Mouse (Mus musculus) MEL (cell line): ENCODE data around the gene Cemip2. TPM values are rescaled to one million over a fixed set of nuclear protein-coding genes. Genes with fewer than 3 reads are reported as not detected.

ENCODE experiments used
- DNase-seq: peaks from one replicate; pipeline ENCODE4 v3.0.0; 2011; ENCODE audit warnings: low read depth, low spot score
- H3K27ac ChIP-seq: 2 replicates; pipeline ENCODE4 v1.5.1; 2012; ENCODE audit warnings: low read depth, mild to moderate bottlenecking, control low read depth, low read length, moderate library complexity; ENCODE audit not compliant: control insufficient read depth
- H3K27me3 ChIP-seq, 2 experiments: fragments of 150-350 bp in 1 of 2; sonication (generic) in 1 of 2; 2 replicates each; pipeline ENCODE4 v1.6.1; 2012; ENCODE audit warnings: low read length in 2 of 2, mild to moderate bottlenecking in 2 of 2, improper control_type of control experiment in 1 of 2, moderate library complexity in 1 of 2; ENCODE audit not compliant: insufficient read depth in 2 of 2, control insufficient read depth in 1 of 2
- H3K36me3 ChIP-seq, 2 experiments: 2 replicates each; pipeline ENCODE4 v1.6.1; 2012 to 2014; ENCODE audit warnings: low read length in 2 of 2, improper control_type of control experiment in 1 of 2, inconsistent platforms in 1 of 2, mild to moderate bottlenecking in 1 of 2; ENCODE audit not compliant: insufficient read depth in 2 of 2, control insufficient read depth in 1 of 2
- H3K4me1 ChIP-seq, 2 experiments: fragments of 150-350 bp in 1 of 2; sonication (generic) in 1 of 2; 2 replicates each; pipeline ENCODE4 v1.6.1; 2012; ENCODE audit warnings: low read length in 2 of 2, improper control_type of control experiment in 1 of 2, mild to moderate bottlenecking in 1 of 2; ENCODE audit not compliant: insufficient read depth in 2 of 2, control insufficient read depth in 1 of 2
- H3K4me3 ChIP-seq, 2 experiments: fragments of 150-350 bp in 1 of 2; sonication (generic) in 1 of 2; 2 replicates each; pipeline ENCODE4 v1.5.1; 2012; ENCODE audit warnings: low read depth in 2 of 2, low read length in 2 of 2, mild to moderate bottlenecking in 2 of 2, moderate library complexity in 2 of 2, control low read depth in 1 of 2, improper control_type of control experiment in 1 of 2; ENCODE audit not compliant: control insufficient read depth in 1 of 2, insufficient read depth in 1 of 2
- H3K79me2 ChIP-seq: 2 replicates; pipeline ENCODE4 v1.6.1; 2012; ENCODE audit warnings: mild to moderate bottlenecking, low read length, moderate library complexity; ENCODE audit not compliant: control insufficient read depth, poor library complexity, insufficient read depth
- H3K9ac ChIP-seq: 2 replicates; pipeline ENCODE4 v1.6.1; 2012; ENCODE audit warnings: low read depth, mild to moderate bottlenecking, control low read depth, low read length, moderate library complexity; ENCODE audit not compliant: control insufficient read depth, poor library complexity, severe bottlenecking
- H3K9me3 ChIP-seq: fragments of 150-350 bp; sonication (generic); replicated peaks from 2 replicates; pipeline ENCODE4 v1.6.1; 2012; ENCODE audit warnings: mild to moderate bottlenecking, low read length, improper control_type of control experiment, moderate library complexity; ENCODE audit not compliant: insufficient read depth
- BHLHE40 ChIP-seq: IDR thresholded peaks from 2 replicates; pipeline ENCODE4 v1.6.1; 2012; ENCODE audit warnings: low read depth, mild to moderate bottlenecking, inconsistent platforms, low read length, improper control_type of control experiment, borderline replicate concordance
- EP300 ChIP-seq, 2 experiments: IDR thresholded peaks; 2 replicates each; pipeline ENCODE4 v1.6.1; 2011; ENCODE audit warnings: improper control_type of control experiment in 2 of 2, low read length in 2 of 2, low read depth in 1 of 2, mild to moderate bottlenecking in 1 of 2
- GATA1 ChIP-seq: IDR thresholded peaks from 2 replicates; pipeline ENCODE4 v1.6.1; 2011; ENCODE audit warnings: low read depth, low read length, improper control_type of control experiment
- HCFC1 ChIP-seq: IDR thresholded peaks from 2 replicates; pipeline ENCODE4 v1.6.1; 2012; ENCODE audit warnings: low read depth, mild to moderate bottlenecking, inconsistent platforms, low read length, improper control_type of control experiment, moderate library complexity
- MAFK ChIP-seq: IDR thresholded peaks from 2 replicates; pipeline ENCODE4 v1.6.1; 2011; ENCODE audit warnings: low read depth, mild to moderate bottlenecking, low read length, improper control_type of control experiment, borderline replicate concordance
- MEF2A ChIP-seq: IDR thresholded peaks from 2 replicates; pipeline ENCODE4 v1.6.1; 2014; ENCODE audit warnings: low read depth, mild to moderate bottlenecking, inconsistent platforms, low read length, improper control_type of control experiment; ENCODE audit not compliant: poor library complexity, insufficient replicate concordance, severe bottlenecking; ENCODE audit errors: extremely low read depth
- MYB ChIP-seq: IDR thresholded peaks from 2 replicates; pipeline ENCODE4 v1.6.1; 2011; ENCODE audit warnings: mild to moderate bottlenecking, low read depth, low read length, improper control_type of control experiment
- NELFE ChIP-seq: IDR thresholded peaks from 2 replicates; pipeline ENCODE4 v1.6.1; 2011; ENCODE audit warnings: low read depth, low read length, improper control_type of control experiment
- RCOR1 ChIP-seq: IDR thresholded peaks from 2 replicates; pipeline ENCODE4 v1.6.1; 2012; ENCODE audit warnings: low read depth, mild to moderate bottlenecking, inconsistent platforms, low read length, improper control_type of control experiment
- TAL1 ChIP-seq: IDR thresholded peaks from 2 replicates; pipeline ENCODE4 v1.6.1; 2012; ENCODE audit warnings: mild to moderate bottlenecking, inconsistent platforms, low read length, moderate library complexity, mixed read lengths
- UBTF ChIP-seq: IDR thresholded peaks from 2 replicates; pipeline ENCODE4 v1.6.1; 2012; ENCODE audit warnings: low read depth, mild to moderate bottlenecking, inconsistent platforms, low read length, improper control_type of control experiment, moderate library complexity, borderline replicate concordance; ENCODE audit not compliant: insufficient read depth
- USF1 ChIP-seq: IDR thresholded peaks from 2 replicates; pipeline ENCODE4 v1.6.1; 2014; ENCODE audit warnings: low read depth, mild to moderate bottlenecking, inconsistent platforms, low read length, improper control_type of control experiment, moderate library complexity
- ZMIZ1 ChIP-seq: IDR thresholded peaks from 2 replicates; pipeline ENCODE4 v1.6.1; 2012; ENCODE audit warnings: low read depth, mild to moderate bottlenecking, inconsistent platforms, low read length, improper control_type of control experiment, moderate library complexity
- polyA plus RNA-seq, 2 experiments: library from polyadenylated mRNA; stranded (reverse) in 1 of 2; unstranded in 1 of 2; fragments of >175 nt in 1 of 2; fragments of >200 nt in 1 of 2; gene quantifications; 2 replicates each; pipeline versions ENCODE4 v1.2.1 to v1.2.4; 2012; ENCODE audit warnings: low replicate concordance in 2 of 2, low read depth in 1 of 2; ENCODE audit not compliant: insufficient read length in 2 of 2, insufficient read depth in 1 of 2, missing spikeins in 1 of 2
- total RNA-seq: library from RNA; depleted of rRNA; stranded (reverse); fragments of 300-350 nt; gene quantifications from 2 replicates; pipeline ENCODE4 v1.2.3, GENCODE M21; 2012

Cemip2 gene
- total and polyA plus RNA-seq, 3 experiments: 5.0 to 5.9 TPM; not detected in 1

DNA sequence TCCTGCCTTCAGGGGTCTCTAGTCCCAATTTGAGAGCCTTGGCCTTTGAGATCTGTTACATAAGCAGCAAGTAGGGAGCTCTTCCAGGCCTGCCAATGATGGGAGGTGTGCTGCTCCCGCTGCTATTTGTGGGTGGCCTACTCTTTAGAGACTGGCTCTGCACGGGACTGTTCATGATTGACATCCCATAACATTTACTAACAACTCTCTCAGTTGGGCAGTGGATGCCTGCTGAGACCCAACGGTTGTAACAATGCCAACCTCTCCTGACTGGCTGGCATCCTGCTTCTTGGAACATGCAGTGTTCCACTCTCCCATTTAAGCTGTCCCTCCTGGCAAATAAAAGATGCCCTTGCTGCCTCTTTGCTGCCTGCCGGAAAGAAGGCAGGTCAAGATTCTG, 106.2 kb downstream of the Cemip2 start:
- TF ChIP-seq NELFE (no peak), MAFK (no peak), RCOR1 (no peak), UBTF (no peak), USF1 (no peak), MEF2A (no peak), GATA1 (no peak), ZMIZ1 (no peak), HCFC1 (no peak), EP300 (IDR thresholded peaks at IDR 0.05; ENCODE audit: low read depth in 1 of 2, low read length in 2 of 2) (no peak)
- H3K4me1 ChIP-seq: peaks cover 0 to 7% of the 10 kb centered on the region in 2 experiments; a peak in 1 of 4 replicates
- H3K27ac ChIP-seq: no peak overlapping the region
- no peaks in the 10 kb centered on the region for H3K79me2 ChIP-seq
- no peaks in the 10 kb centered on the region for H3K27me3 ChIP-seq
- no peak for DNase-seq
- H3K9ac ChIP-seq: no peak overlapping the region
- H3K4me3 ChIP-seq: no peak overlapping the region
- H3K9me3 ChIP-seq: no peaks in the 10 kb centered on the region
- H3K36me3 ChIP-seq: peaks cover 0 to 6% of the 10 kb centered on the region in 2 experiments; a peak in 1 of 4 replicates

DNA sequence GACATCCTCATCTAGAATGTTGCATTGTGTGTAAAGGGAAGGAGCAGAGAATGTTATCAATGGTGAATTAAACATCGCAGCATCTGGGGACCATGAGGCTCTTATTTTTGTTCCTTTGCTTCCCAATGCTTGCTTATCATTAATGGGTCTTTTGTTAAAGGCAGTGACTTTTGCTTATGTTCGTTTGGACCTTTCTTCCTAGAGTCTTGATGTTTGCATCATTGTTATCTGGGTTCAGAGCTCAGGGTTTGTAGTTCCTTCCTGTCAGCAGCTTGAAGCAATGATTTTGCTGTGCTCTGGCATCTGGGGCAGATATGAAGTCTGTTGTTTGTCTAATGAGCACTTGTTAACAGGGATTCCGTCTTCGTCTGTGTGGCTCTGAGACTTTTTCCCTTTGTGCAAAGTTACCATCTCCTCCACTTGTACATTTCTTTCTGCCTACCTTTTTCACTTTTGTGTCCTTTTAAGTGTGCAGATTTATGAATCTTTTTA, 108.1 kb downstream of the Cemip2 start:
- Histone ChIP-seq H3K4me3 (no peak overlapping the region), H3K27me3 (no peaks in the 10 kb centered on the region), H3K27ac (no peak overlapping the region), H3K79me2 (no peaks in the 10 kb centered on the region), H3K9me3 (no peaks in the 10 kb centered on the region), H3K9ac (no peak overlapping the region), H3K4me1 (peaks cover 2 to 11% of the 10 kb centered on the region in 2 experiments; a peak in 3 of 4 replicates), H3K36me3 (peaks cover 0 to 15% of the 10 kb centered on the region in 2 experiments; a peak in 2 of 4 replicates)
- TF ChIP-seq EP300 (IDR thresholded peaks at IDR 0.05; ENCODE audit: low read depth in 1 of 2, low read length in 2 of 2) (0 out of 4 replicates have a peak, but pooled peaks of 1 of the 2 experiments have one; percentile 24), GATA1 (0 out of 2 replicates have a peak, but pooled peaks have one; percentile 18), BHLHE40 (no peak)
- peak; percentile 32 for DNase-seq

DNA sequence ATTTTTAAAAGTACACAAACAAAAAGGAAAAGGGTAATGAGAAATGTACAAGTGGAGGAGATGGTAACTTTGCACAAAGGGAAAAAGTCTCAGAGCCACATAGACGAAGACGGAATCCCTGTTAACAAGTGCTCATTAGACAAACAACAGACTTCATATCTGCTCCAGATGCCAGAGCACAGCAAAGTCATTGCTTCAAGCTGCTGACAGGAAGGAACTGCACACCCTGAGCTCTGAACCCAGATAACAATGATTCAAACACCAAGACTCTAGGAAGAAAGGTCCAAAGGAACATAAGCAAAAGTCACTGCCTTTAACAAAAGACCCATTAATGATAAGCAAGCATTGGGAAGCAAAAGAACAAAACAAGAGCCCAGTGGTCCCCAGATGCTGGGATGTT, 112.6 kb downstream of the Cemip2 start:
- Histone ChIP-seq H3K9ac (no peak overlapping the region), H3K4me3 (no peak overlapping the region), H3K4me1 (peaks cover 2 to 16% of the 10 kb centered on the region in 2 experiments; a peak in 3 of 4 replicates), H3K79me2 (no peaks in the 10 kb centered on the region), H3K27me3 (no peaks in the 10 kb centered on the region), H3K27ac (peak overlapping the region; percentile 25), H3K36me3 (peaks cover 0 to 19% of the 10 kb centered on the region in 2 experiments; a peak in 2 of 4 replicates), H3K9me3 (no peaks in the 10 kb centered on the region)
- peak; percentile 60 for DNase-seq
- TF ChIP-seq MYB (no peak), TAL1 (peak; percentile 13; the same call in 1 of the 2 replicates), EP300 (IDR thresholded peaks at IDR 0.05; ENCODE audit: low read depth in 1 of 2, low read length in 2 of 2) (peak in 1 of 2 experiments; percentile 45; a peak in 1 of 4 replicates), GATA1 (peak; percentile 39; the same call in 1 of the 2 replicates)
